Mouse (Mus musculus): Measurements from ENCODE around the gene Mslnl. TPM values are rescaled to one million over a fixed set of nuclear protein-coding genes. Genes with fewer than 3 reads are reported as not detected.

Gene Mslnl
- total and polyA plus RNA-seq, 2 experiments from 2014 or later, result not detected

DNA sequence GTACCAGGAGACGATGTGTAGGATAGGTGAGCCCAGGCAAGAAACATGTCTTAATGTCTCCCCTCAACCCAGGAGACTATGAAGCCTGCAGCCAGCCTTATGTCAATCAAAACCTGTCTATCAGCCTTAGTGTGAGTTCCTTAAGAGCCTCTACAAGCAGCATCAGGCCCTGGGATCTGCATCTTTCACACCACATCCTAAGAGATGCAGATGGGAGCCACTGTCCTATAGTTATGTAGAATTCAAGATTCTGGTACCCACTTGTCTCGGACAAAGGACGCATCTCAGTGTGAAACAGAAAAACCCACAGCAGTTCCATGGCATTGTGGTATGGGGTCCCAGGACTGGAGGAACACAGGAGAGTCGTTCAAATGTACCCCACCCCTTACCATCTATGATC, 19.2 kb downstream of the Mslnl start:
- DNase-seq (ENCODE audit: low spot score) (no peak), ATAC-seq (ENCODE audit: insufficient read depth, low read depth) (no peak)
- Histone ChIP-seq H3K9me3 (replicated peaks; ENCODE audit: control insufficient read depth, low read length) (no peaks in the 10 kb centered on the region), H3K4me1 (ENCODE audit: control insufficient read depth, insufficient read depth) (no peaks in the 10 kb centered on the region), H3K4me2 (ENCODE audit: low read depth, low read length) (no peak overlapping the region), H3K27me3 (ENCODE audit: control insufficient read depth, insufficient read depth, low read length) (no peaks in the 10 kb centered on the region), H3K27ac (ENCODE audit: low read depth) (no peak overlapping the region), H3K4me3 (ENCODE audit: low read depth, low read length) (no peak overlapping the region), H3K9ac (replicated peaks; ENCODE audit: low read depth, low read length) (no peak overlapping the region), H3K36me3 (replicated peaks; ENCODE audit: control insufficient read depth, insufficient read depth, low read length) (no peaks in the 10 kb centered on the region)
- WGBS, result 71% methylated on average over 4 of the region's 4 CpGs
- TF ChIP-seq EP300 (IDR thresholded peaks at IDR 0.05; ENCODE audit: low read depth) (no peak), CTCF (IDR thresholded peaks at IDR 0.05; ENCODE audit: low read depth) (no peak)

DNA sequence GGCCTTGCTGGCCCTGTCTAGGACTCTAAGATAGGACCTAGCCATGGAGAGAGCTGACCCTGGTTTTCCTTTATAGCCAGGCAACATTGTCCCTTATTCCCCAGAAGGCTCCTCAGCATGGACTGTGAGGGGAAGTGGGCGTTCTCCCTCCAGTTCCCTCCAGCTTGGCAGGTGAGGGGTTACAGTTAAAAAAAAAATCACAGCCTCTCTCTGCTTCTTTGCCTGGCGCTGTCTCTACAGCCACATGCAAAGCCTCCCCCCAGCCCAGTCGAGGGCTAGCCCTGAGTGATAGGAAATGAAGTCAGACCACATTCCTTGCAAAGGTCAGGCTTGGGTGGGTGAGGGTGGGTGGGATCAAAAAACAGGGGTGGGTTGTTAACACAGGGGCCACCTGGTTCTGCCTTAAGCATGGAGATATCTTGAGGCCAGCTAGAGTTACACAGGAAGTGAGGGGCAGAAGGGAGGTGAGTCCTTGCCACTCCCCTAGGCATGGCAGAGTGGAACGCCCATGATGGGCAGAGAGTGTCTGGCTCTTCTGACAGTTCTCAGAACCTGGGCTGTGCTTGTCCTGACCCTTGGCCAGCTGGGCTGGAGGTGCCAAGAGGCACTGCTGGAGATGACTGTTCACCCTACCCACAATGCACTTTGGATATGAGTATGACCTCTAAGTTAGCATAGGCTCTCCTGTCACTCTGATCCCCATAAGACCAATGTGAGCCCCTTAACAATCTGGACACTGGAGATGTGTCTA, 20.0 kb downstream of the Mslnl start:
- Histone ChIP-seq H3K4me3 (ENCODE audit: low read depth, low read length) (no peak overlapping the region), H3K9ac (replicated peaks; ENCODE audit: low read depth, low read length) (no peak overlapping the region), H3K4me1 (ENCODE audit: control insufficient read depth, insufficient read depth) (no peaks in the 10 kb centered on the region), H3K9me3 (replicated peaks; ENCODE audit: control insufficient read depth, low read length) (no peaks in the 10 kb centered on the region), H3K27me3 (ENCODE audit: control insufficient read depth, insufficient read depth, low read length) (no peaks in the 10 kb centered on the region), H3K36me3 (replicated peaks; ENCODE audit: control insufficient read depth, insufficient read depth, low read length) (no peaks in the 10 kb centered on the region), H3K4me2 (ENCODE audit: low read depth, low read length) (no peak overlapping the region), H3K27ac (ENCODE audit: low read depth) (no peak overlapping the region)
- no peak for DNase-seq (ENCODE audit: low spot score)
- WGBS, result 33% methylated on average over 4 of the region's 4 CpGs
- TF ChIP-seq CTCF (IDR thresholded peaks at IDR 0.05; ENCODE audit: low read depth) (no peak), EP300 (IDR thresholded peaks at IDR 0.05; ENCODE audit: low read depth) (no peak)
- ATAC-seq (ENCODE audit: insufficient read depth, low read depth), result no peak

DNA sequence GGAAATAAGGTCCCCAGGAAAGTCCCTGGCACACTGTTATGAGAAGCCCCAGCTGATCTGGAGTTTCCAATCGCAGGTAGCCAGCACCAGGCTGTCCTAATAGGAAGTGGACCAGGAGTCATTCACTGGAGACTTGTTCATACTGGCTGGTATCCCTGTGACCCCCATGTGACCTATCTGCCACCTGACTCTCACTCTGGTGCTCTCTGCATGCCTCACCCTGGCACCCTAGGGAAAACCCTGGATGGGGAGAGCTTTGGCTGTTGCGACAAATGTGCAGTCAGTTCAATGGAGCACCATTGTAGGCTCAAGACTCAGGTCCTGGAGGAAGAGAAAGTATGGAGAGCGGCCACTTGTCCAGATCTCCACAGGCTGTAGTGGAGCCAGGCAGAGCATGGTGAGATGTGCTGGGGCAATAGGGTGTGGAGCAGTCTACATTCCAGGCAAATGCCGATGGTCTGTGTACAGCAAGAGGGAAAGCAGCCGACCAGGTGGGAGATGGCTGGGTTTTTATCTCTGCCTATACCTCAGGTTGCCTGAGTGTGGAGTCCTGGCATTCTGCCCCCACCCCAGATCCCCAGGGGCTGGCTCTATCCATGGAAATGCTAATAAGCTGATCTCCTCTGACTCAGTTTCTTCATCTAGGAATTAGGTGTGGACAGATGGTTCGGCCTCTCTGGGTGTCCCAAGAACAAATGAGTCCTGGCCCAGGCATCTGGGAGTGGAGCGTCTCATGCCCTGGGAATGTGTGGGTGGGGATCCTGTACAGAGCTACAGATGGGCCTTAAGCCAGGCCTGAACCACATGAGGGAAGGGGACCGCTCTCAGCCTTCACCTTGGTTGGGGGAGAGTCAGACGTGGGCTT, 20.8 kb downstream of the Mslnl start:
- no peak overlapping the region for H3K4me2 ChIP-seq (ENCODE audit: low read depth, low read length)
- no peak overlapping the region for H3K9ac ChIP-seq (replicated peaks; ENCODE audit: low read depth, low read length)
- 54% methylated on average over 9 of the region's 9 CpGs for WGBS
- peak; percentile 12 for DNase-seq (ENCODE audit: low spot score)
- no peaks in the 10 kb centered on the region for H3K9me3 ChIP-seq (replicated peaks; ENCODE audit: control insufficient read depth, low read length)
- H3K36me3 ChIP-seq (replicated peaks; ENCODE audit: control insufficient read depth, insufficient read depth, low read length), result no peaks in the 10 kb centered on the region
- 0 out of 2 replicates have a peak, but pooled peaks have one; percentile 19 for ATAC-seq (ENCODE audit: insufficient read depth, low read depth)
- TF ChIP-seq EP300 (IDR thresholded peaks at IDR 0.05; ENCODE audit: low read depth), result no peak
- no peak for TF ChIP-seq CTCF (IDR thresholded peaks at IDR 0.05; ENCODE audit: low read depth)
- no peaks in the 10 kb centered on the region for H3K27me3 ChIP-seq (ENCODE audit: control insufficient read depth, insufficient read depth, low read length)
- no peaks in the 10 kb centered on the region for H3K4me1 ChIP-seq (ENCODE audit: control insufficient read depth, insufficient read depth)
- H3K27ac ChIP-seq (ENCODE audit: low read depth), result no peak overlapping the region
- no peak overlapping the region for H3K4me3 ChIP-seq (ENCODE audit: low read depth, low read length)

DNA sequence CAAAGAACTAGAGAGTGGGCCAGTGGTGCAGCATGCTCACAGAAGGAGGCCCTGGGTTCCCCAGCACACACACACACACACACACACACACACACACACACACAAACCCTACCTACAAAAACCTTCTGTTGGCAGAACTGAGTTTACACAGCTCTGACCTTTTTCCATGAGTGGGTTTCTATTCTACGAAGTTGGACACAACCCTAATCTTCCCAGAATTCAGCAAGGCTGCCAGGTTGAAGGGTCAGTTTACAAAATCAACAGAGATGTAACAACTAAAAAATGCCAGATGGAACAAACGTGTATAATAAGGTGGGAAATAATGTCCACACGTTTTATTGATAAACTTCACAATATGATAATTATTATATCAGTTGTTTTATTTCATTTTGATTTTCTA, 21.8 kb downstream of the Mslnl start:
- Histone ChIP-seq H3K9me3 (replicated peaks; ENCODE audit: control insufficient read depth, low read length) (no peaks in the 10 kb centered on the region), H3K27ac (ENCODE audit: low read depth) (no peak overlapping the region), H3K4me1 (ENCODE audit: control insufficient read depth, insufficient read depth) (no peaks in the 10 kb centered on the region), H3K9ac (replicated peaks; ENCODE audit: low read depth, low read length) (no peak overlapping the region), H3K36me3 (replicated peaks; ENCODE audit: control insufficient read depth, insufficient read depth, low read length) (no peaks in the 10 kb centered on the region), H3K4me3 (ENCODE audit: low read depth, low read length) (no peak overlapping the region), H3K27me3 (ENCODE audit: control insufficient read depth, insufficient read depth, low read length) (no peaks in the 10 kb centered on the region), H3K4me2 (ENCODE audit: low read depth, low read length) (no peak overlapping the region)
- ATAC-seq (ENCODE audit: insufficient read depth, low read depth) (no peak), DNase-seq (ENCODE audit: low spot score) (no peak)
- TF ChIP-seq CTCF (IDR thresholded peaks at IDR 0.05; ENCODE audit: low read depth) (no peak), EP300 (IDR thresholded peaks at IDR 0.05; ENCODE audit: low read depth) (no peak)
- WGBS, result 54% methylated on average over 3 of the region's 3 CpGs

DNA sequence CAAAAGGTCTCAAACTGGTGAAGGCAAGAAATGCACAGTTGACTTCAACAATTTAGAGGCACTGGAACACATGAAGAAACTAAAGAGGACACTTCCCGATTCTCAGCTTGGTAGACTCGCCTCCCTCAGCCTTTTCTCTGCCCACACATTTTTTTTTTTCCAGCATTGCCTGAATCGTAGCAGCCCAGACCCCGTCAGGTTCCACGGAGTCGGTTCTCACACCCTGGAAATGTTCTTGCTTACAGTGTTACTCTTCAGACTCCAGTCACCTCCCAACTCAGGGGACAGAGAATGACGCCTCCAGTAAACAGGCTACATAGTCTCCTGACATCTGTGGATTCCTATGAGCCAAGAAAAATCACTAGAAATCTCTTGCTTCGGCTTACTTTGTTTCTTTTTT, 24.3 kb downstream of the Mslnl start:
- TF ChIP-seq EP300 (IDR thresholded peaks at IDR 0.05; ENCODE audit: low read depth), result no peak
- no peaks in the 10 kb centered on the region for H3K4me1 ChIP-seq (ENCODE audit: control insufficient read depth, insufficient read depth)
- H3K4me2 ChIP-seq (ENCODE audit: low read depth, low read length), result no peak overlapping the region
- H3K36me3 ChIP-seq (replicated peaks; ENCODE audit: control insufficient read depth, insufficient read depth, low read length), result no peaks in the 10 kb centered on the region
- no peaks in the 10 kb centered on the region for H3K27me3 ChIP-seq (ENCODE audit: control insufficient read depth, insufficient read depth, low read length)
- 65% methylated on average over 8 of the region's 8 CpGs for WGBS
- no peak overlapping the region for H3K27ac ChIP-seq (ENCODE audit: low read depth)
- no peak overlapping the region for H3K4me3 ChIP-seq (ENCODE audit: low read depth, low read length)
- no peak overlapping the region for H3K9ac ChIP-seq (replicated peaks; ENCODE audit: low read depth, low read length)
- ATAC-seq (ENCODE audit: insufficient read depth, low read depth) (no peak), DNase-seq (ENCODE audit: low spot score) (no peak)
- H3K9me3 ChIP-seq (replicated peaks; ENCODE audit: control insufficient read depth, low read length), result no peaks in the 10 kb centered on the region

Measured in heart, postnatal 0 days (tissue).